Mouse (Mus musculus) liver, embryonic 16.5 days (tissue): ENCODE results near the gene Snrpb. TPM values are rescaled to one million over a fixed set of nuclear protein-coding genes. Genes with fewer than 3 reads are reported as not detected.

ENCODE experiments used
- ATAC-seq: fragments of 200-750 bp; cut with Nextera tagmentation; 2 replicates; pipeline ENCODE4 v1.8.0; 2017; ENCODE audit warnings: low read depth, mild to moderate bottlenecking, moderate number of reproducible peaks, moderate library complexity
- H3K27ac ChIP-seq: fragments of 300-500 bp; sonication (generic); 2 replicates; pipeline ENCODE4 v1.5.1; 2014; ENCODE audit warnings: mild to moderate bottlenecking, low read length
- H3K27me3 ChIP-seq: fragments of 300-500 bp; sonication (generic); 2 replicates; pipeline ENCODE4 v1.6.1; 2014; ENCODE audit warnings: low read depth, low read length, mixed read lengths; ENCODE audit not compliant: control insufficient read depth, insufficient read depth
- H3K36me3 ChIP-seq: fragments of 300-500 bp; sonication (generic); 2 replicates; pipeline ENCODE4 v1.6.1; 2014; ENCODE audit warnings: mild to moderate bottlenecking; ENCODE audit not compliant: control insufficient read depth, insufficient read depth
- H3K4me1 ChIP-seq: fragments of 300-500 bp; sonication (generic); 2 replicates; pipeline ENCODE4 v1.6.1; 2014; ENCODE audit warnings: low read depth, low read length, mixed read lengths; ENCODE audit not compliant: control insufficient read depth
- H3K4me2 ChIP-seq: fragments of 300-500 bp; sonication (generic); 2 replicates; pipeline ENCODE4 v1.6.1; 2014; ENCODE audit warnings: low read depth, low read length, mixed read lengths
- H3K4me3 ChIP-seq: fragments of 300-500 bp; sonication (generic); 2 replicates; pipeline ENCODE4 v1.5.1; 2014; ENCODE audit warnings: low read depth, mild to moderate bottlenecking, low read length
- H3K9ac ChIP-seq: fragments of 300-500 bp; sonication (generic); 2 replicates; pipeline ENCODE4 v1.6.1; 2014; ENCODE audit warnings: low read depth, low read length
- H3K9me3 ChIP-seq: fragments of 300-500 bp; sonication (generic); replicated peaks from 2 replicates; pipeline ENCODE4 v1.6.1; 2016; ENCODE audit warnings: low read length; ENCODE audit not compliant: control insufficient read depth
- WGBS: fragments of 180-500 bp; shearing (Covaris S2); extraction: QIAGEN DNeasy Blood & Tissue Kit; methylation state at CpG from one replicate; pipeline ENCODE4 v1.1.7; 2014; ENCODE audit not compliant: insufficient replicate concordance; 5-methylcytosine and 5-hydroxymethylcytosine counted together
- polyA plus RNA-seq: library from polyadenylated mRNA; unstranded; fragments of >200 nt; fragmentation: Nextera tagmentation; extraction: Ambion mirVana; gene quantifications from 2 replicates; pipeline ENCODE4 v1.2.1, GENCODE M21; 2015

Snrpb gene
- polyA plus RNA-seq, 1 experiment from 2014 or later, result 231 TPM

DNA sequence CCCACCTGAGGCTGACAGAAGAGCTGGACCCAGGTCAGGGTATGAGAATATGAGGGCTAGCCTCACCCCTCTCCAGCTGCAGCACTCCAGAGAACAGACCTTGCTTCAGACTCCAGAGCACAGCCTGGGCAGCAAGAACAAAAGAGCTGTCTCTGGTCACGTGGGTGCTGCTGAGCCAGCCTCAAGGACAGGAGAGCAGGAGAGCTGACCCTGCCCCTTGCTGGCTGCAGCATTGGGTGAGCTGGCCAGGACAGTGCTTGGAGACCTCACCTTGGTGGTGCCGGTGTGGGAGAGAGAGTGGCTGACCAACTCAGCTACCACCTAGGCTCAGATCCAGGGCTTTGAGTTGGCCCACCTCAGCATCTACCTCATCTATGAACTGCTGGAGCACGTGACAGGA, 24.0 kb downstream of the Snrpb start:
- ATAC-seq, result no peak
- H3K4me1 ChIP-seq, result no peaks in the 10 kb centered on the region
- no peak overlapping the region for H3K4me2 ChIP-seq
- H3K9ac ChIP-seq, result no peak overlapping the region
- H3K36me3 ChIP-seq, result no peaks in the 10 kb centered on the region
- no peaks in the 10 kb centered on the region for H3K9me3 ChIP-seq
- WGBS, result 52% methylated on average over 3 of the region's 3 CpGs
- H3K27ac ChIP-seq, result no peak overlapping the region
- no peaks in the 10 kb centered on the region for H3K27me3 ChIP-seq
- H3K4me3 ChIP-seq, result no peak overlapping the region

DNA sequence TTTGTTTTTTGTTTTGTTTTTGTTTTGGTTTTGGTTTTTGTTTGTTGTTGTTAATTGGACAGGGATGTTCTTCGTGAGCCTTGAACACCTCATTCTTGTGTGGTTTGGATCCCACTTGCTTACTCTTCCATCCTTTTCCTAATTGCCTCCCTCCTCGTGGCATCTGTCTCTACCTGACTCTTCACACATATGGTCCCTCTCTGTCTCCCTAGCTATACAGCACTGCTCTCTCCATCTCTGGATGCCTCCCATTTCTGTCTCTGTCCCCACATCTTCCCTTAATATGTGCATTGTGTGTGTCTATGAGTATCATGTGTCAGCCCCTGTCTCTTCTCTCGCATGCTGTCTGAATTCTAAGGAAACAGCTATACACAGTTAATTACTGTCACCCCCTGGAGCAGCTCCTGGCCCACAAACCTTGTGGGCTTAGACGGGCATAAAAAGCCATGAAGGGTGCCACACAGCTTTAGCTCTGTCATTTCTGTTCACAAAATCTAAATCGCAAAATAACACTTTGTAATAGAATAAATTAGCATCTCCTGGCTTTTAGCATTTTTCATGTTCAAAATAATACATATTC, 33.0 kb downstream of the Snrpb start:
- Histone ChIP-seq H3K4me1 (no peaks in the 10 kb centered on the region), H3K27me3 (no peaks in the 10 kb centered on the region), H3K4me3 (no peak overlapping the region), H3K9ac (no peak overlapping the region), H3K4me2 (no peak overlapping the region), H3K9me3 (no peaks in the 10 kb centered on the region), H3K27ac (no peak overlapping the region), H3K36me3 (no peaks in the 10 kb centered on the region)
- no peak for ATAC-seq
- 55% methylated on average over 5 of the region's 5 CpGs for WGBS

DNA sequence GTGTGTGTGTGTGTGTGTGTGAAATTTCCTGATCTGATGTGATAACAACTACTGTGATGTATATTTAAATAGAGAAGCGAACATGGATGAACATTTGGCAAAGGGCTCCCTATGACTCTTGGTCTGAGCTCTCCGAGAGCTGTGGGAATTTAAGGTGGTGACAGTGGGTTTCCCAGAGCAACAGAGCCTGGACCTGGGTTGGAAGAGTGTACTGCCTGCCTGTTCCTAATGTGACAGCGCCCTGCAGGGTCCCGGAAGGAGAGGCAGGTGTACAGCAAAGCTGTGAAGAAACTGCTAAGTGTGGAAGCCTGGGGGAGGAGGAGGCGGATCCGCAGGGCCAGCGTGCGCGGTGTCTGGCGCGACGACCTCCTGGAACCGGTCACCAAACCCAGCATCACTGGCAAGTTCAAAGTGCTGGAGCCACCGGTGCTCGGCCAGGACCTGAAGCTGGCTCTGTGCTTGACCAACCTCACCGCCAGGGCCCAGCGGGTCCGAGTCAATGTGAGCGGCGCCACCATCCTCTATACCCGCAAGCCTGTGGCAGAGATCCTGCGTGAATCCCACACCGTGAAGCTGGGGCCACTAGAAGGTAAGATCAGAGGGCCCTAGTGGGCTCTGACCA, 34.4 kb downstream of the Snrpb start:
- WGBS, result 74% methylated on average over 23 of the region's 23 CpGs
- ATAC-seq, result no peak

DNA sequence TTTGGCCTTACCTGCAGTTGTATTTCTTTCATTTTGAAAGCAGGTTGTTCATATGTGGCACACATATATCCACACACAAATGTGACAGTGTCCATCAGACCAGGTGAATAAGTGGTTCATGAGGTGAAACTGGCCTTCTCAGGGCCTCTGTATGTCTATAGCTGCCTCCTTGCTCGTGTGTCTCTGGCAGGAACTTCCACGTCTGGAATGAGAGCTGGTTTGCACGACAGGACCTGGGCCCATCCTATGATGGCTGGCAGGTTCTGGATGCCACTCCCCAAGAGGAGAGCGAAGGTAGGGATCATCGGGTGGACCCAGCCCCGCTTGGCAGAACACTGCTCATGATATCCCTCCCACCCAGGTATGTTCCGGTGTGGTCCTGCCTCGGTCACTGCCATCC, 36.2 kb downstream of the Snrpb start:
- H3K27ac ChIP-seq, result no peak overlapping the region
- WGBS, result 80% methylated on average over 8 of the region's 8 CpGs
- H3K4me3 ChIP-seq, result no peak overlapping the region
- no peaks in the 10 kb centered on the region for H3K9me3 ChIP-seq
- no peaks in the 10 kb centered on the region for H3K36me3 ChIP-seq
- H3K4me1 ChIP-seq, result no peaks in the 10 kb centered on the region
- no peak for ATAC-seq
- no peaks in the 10 kb centered on the region for H3K27me3 ChIP-seq
- H3K4me2 ChIP-seq, result no peak overlapping the region
- H3K9ac ChIP-seq, result no peak overlapping the region

More for the DNA sequence above, 34.4 kb downstream of the Snrpb start:
- Histone ChIP-seq H3K4me3 (no peak overlapping the region), H3K27me3 (no peaks in the 10 kb centered on the region), H3K9ac (no peak overlapping the region), H3K4me1 (no peaks in the 10 kb centered on the region), H3K27ac (no peak overlapping the region), H3K9me3 (no peaks in the 10 kb centered on the region), H3K4me2 (no peak overlapping the region), H3K36me3 (no peaks in the 10 kb centered on the region)

DNA sequence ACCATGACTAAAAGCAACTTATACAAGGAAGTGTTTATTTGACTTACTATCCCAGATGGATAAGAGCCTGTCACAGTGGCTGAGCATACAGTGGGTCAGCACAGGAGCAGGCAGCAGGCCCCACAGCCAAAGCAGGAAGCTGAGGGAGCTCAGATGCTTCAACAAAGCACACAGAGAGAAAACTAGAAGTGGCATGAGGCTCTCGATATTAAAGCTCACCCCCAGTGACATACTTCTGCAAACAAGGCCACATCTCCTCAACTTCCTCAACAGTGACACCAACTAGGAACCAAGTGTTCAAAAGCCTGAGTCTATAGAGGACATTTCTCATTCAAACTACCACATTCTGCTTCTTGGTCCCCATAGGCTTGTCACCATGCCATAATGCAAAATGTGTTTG, 49.5 kb downstream of the Snrpb start:
- Histone ChIP-seq H3K9ac (no peak overlapping the region), H3K4me3 (no peak overlapping the region), H3K4me2 (no peak overlapping the region), H3K4me1 (no peaks in the 10 kb centered on the region), H3K36me3 (no peaks in the 10 kb centered on the region), H3K27ac (no peak overlapping the region), H3K9me3 (no peaks in the 10 kb centered on the region), H3K27me3 (no peaks in the 10 kb centered on the region)
- WGBS, result 17% methylated on average over 1 of the region's 1 CpGs
- ATAC-seq, result no peak

DNA sequence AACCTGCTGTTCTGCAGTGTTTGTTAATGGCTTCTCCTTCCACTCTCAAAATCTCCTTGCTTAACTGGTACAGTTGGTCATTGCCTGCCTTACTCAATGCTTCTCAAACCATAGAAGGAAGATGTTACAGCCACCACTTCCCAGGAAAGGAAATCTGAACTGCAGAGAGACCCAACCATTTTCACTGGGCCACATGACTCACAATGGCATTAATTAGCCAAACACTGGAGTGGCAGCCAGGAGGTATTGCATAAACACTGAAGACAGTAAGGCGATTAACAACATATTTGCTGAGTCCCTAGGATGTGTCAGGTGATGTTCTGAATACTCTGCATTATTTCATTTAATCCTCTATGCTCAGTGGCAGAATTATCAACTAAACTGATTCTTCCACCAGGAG, 53.1 kb downstream of the Snrpb start:
- Histone ChIP-seq H3K27me3 (no peaks in the 10 kb centered on the region), H3K36me3 (no peaks in the 10 kb centered on the region), H3K4me1 (no peaks in the 10 kb centered on the region), H3K4me2 (no peak overlapping the region), H3K9ac (no peak overlapping the region), H3K27ac (no peak overlapping the region), H3K4me3 (no peak overlapping the region), H3K9me3 (no peaks in the 10 kb centered on the region)
- WGBS, result 53% methylated on average over 1 of the region's 1 CpGs
- no peak for ATAC-seq

DNA sequence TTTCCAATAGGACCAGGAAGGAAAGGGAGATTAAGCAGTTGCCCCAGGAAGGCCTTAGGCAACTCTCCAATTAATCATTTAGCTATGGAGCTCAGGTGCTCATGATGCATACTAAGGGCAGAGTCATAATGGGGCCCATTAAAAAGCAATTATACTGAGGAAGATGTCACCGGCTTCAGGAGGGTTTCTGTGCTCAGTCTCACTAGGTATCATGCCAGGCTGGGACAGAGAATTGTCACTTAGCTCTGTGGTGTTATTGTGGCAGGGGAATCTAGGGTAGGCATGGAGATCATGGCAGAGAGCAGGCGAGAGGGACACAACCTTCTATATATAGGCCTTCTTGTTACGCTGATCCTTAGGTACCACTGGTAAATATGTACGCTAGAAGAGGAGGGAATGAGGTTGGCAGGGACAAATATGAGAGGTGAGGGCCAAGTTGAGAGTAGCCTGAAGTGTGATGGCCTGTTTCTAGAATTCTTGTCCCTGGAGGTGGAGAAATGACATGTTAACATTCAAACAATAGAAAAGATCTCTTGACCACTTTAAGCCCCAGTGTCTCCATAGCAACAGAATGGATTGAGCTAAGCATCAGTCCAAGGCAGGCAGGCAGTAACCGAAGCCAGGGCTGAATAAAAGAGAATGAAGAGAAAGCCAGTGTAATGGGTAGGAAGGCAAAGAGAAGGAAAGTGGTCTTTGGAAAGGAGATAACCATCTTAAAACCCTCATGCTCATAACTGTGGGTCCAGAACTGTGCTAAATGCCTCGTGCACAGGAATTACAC, 53.7 kb downstream of the Snrpb start:
- Histone ChIP-seq H3K4me1 (no peaks in the 10 kb centered on the region), H3K36me3 (no peaks in the 10 kb centered on the region), H3K9me3 (no peaks in the 10 kb centered on the region), H3K4me2 (no peak overlapping the region), H3K9ac (no peak overlapping the region), H3K27ac (no peak overlapping the region), H3K4me3 (no peak overlapping the region), H3K27me3 (no peaks in the 10 kb centered on the region)
- no peak for ATAC-seq
- WGBS, result 65% methylated on average over 6 of the region's 6 CpGs
